Mouse (Mus musculus): ENCODE results near the gene Irgm1. TPM values are rescaled to one million over a fixed set of nuclear protein-coding genes. Genes with fewer than 3 reads are reported as not detected.
A peak's percentile ranks its signal among the peaks of the same experiment; 100 is the strongest.

Irgm1 gene
- total and polyA plus RNA-seq, 3 experiments = 25.7 to 58.1 (median 49.0) TPM

DNA sequence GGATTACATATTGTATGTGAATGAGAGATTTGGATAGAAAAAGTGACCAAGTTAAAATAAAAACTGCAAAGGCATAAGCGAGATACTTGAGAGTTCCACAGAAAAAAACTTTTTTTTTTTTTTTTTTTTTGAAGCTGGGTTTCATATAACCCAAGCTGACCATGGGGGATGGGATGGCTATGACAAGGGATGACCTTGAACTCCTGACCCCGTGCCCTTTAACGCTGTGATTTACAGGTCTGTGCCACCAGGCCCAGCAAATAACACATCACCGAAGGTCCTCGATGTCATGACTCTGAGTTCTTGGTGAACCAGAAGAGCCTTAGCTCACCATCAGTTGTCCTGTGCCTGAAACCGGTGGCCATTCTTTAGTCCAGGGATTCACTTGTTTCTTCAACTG is 35.6 kb downstream of the Irgm1 start (continued):
- TF ChIP-seq ZMIZ1 (IDR thresholded peaks at IDR 0.05; ENCODE audit: low read depth, low read length) (no peak), CHD2 (IDR thresholded peaks at IDR 0.05; ENCODE audit: low read length) (peak; percentile 61; the same call in 1 of the 2 replicates), ZNF384 (IDR thresholded peaks at IDR 0.05; ENCODE audit: low read depth, low read length) (peak; percentile 92)

DNA sequence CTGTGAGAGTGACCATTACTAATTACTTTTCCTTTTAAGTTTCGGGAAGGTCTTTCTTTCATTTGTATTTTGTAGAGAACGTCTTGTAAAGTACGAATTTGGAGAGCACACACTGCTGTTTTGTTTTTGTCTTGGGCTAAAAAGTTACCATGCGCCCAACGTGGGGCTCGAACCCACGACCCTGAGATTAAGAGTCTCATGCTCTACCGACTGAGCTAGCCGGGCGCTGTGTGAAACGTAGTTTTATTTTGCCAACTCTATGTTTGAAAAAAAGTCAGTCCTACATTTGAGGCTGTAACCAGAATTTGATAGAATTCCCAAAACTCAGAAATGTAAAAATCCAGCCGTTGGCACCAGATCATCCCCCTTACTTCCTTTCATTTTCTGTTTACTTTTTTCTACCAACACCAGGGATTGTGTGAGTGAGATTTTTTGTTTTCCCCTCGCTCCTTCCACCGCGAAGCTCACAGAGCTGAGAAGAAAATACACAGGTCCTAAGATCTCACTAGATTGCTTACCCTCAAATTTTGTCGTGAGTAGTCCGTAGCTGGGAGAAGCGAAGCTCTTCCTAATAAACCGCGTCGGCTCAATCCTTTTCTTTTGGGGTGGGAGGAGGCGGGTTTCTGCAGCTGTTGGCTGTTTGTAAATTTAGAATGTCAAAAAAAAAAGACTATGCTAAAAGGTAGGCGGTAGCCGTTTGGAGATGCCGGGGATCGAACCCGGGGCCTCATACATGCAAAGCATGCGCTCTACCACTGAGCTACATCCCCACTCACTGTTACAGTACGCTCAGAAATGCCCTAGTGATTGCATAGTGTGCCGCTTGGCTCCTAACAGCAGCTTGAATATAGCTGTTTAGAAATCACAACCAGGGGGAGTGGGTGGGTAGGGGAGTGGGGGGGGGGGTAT is 37.5 kb downstream of the Irgm1 start:
- no peaks in the 10 kb centered on the region for H3K79me2 ChIP-seq (replicated peaks; ENCODE audit: control insufficient read depth, extremely low read depth, insufficient read depth, poor library complexity, severe bottlenecking)
- peak overlapping the region; percentile 96 for H3K9ac ChIP-seq (ENCODE audit: insufficient read depth, low read depth)
- no peaks in the 10 kb centered on the region for H3K9me3 ChIP-seq (replicated peaks; ENCODE audit: low read length)
- dilution Hi-C loops (cut with MboI; ENCODE audit: extremely low pct_ligation_motif_present, extremely low pct_unique_long_range_greater_than_20kb, low sequenced_read_pairs) (no loop called here), in situ Hi-C loops (cut with MboI; ENCODE audit: low pct_ligation_motif_present, low pct_unique_long_range_greater_than_20kb, low sequenced_read_pairs) (no loop called here)
- H3K36me3 ChIP-seq (replicated peaks in 1 of 2; ENCODE audit: control insufficient read depth in 1 of 2, insufficient read depth in 1 of 2, low read length in 1 of 2) = no peaks in the 10 kb centered on the region
- H3K4me3 ChIP-seq (replicated peaks in 1 of 3; ENCODE audit: low read depth in 2 of 3, low read length in 2 of 3, poor library complexity in 1 of 3) = peak overlapping the region; percentile 51 to 73 (median 69)
- peak; percentile 92 for DNase-seq (ENCODE audit: extremely low read depth)
- H3K4me1 ChIP-seq (ENCODE audit: control insufficient read depth in 1 of 2, insufficient read depth in 2 of 2) = peaks cover 13 to 40% of the 10 kb centered on the region in 2 experiments; a peak in 3 of 4 replicates
- peak overlapping the region; percentile 58 for H3K4me2 ChIP-seq (ENCODE audit: insufficient read depth, low read depth, poor library complexity, severe bottlenecking)
- H3K27ac ChIP-seq (ENCODE audit: insufficient read depth, low read depth) = peak overlapping the region; percentile 68
- H3K27me3 ChIP-seq (replicated peaks) = peaks cover 9% of the 10 kb centered on the region
- no peak for TF ChIP-seq JUND (conservative IDR thresholded peaks at IDR 0.05; ENCODE audit: low read depth, low read length)
- peak; percentile 89 for TF ChIP-seq E2F4 (IDR thresholded peaks at IDR 0.05; ENCODE audit: insufficient replicate concordance, low read depth, low read length)
- 0 out of 2 replicates have a peak, but pooled peaks have one; percentile 53 for TF ChIP-seq IRF4 (IDR thresholded peaks at IDR 0.05; ENCODE audit: low read depth, low read length)
- no peak for TF ChIP-seq USF2 (conservative IDR thresholded peaks at IDR 0.05; ENCODE audit: low read depth, low read length)
- TF ChIP-seq MYC (IDR thresholded peaks at IDR 0.05; ENCODE audit: low read depth, low read length) = 0 out of 2 replicates have a peak, but pooled peaks have one; percentile 42
- peak; percentile 99 for TF ChIP-seq TBP (conservative IDR thresholded peaks at IDR 0.05; ENCODE audit: low read depth, low read length)
- TF ChIP-seq MAZ (IDR thresholded peaks at IDR 0.05; ENCODE audit: low read depth, low read length) = 0 out of 2 replicates have a peak, but pooled peaks have one; percentile 17
- TF ChIP-seq BHLHE40 (IDR thresholded peaks at IDR 0.05; ENCODE audit: low read depth, low read length) = no peak
- TF ChIP-seq KAT2A (IDR thresholded peaks at IDR 0.05; ENCODE audit: insufficient replicate concordance, low read length) = peak; percentile 88; the same call in 1 of the 2 replicates
- no peak for TF ChIP-seq ETS1 (conservative IDR thresholded peaks at IDR 0.05; ENCODE audit: low read depth, low read length)
- TF ChIP-seq USF1 (IDR thresholded peaks at IDR 0.05; ENCODE audit: low read depth, low read length) = no peak
- peak; percentile 77 for TF ChIP-seq NRF1 (IDR thresholded peaks at IDR 0.05; ENCODE audit: low read depth, low read length)
- TF ChIP-seq ZNF384 (IDR thresholded peaks at IDR 0.05; ENCODE audit: low read depth, low read length) = peak; percentile 84
- TF ChIP-seq CTCF (conservative IDR thresholded peaks at IDR 0.05 in 1 of 2, IDR thresholded peaks at IDR 0.05 in 1 of 2; ENCODE audit: low read depth in 2 of 2, low read length in 2 of 2) = no peak
- TF ChIP-seq GABPA (IDR thresholded peaks at IDR 0.05; ENCODE audit: insufficient replicate concordance, low read depth, low read length) = no peak
- TF ChIP-seq SIN3A (IDR thresholded peaks at IDR 0.05; ENCODE audit: low read length) = no peak; the same call in 1 of the 2 replicates
- no peak for TF ChIP-seq ZC3H11A (IDR thresholded peaks at IDR 0.05; ENCODE audit: low read depth, low read length)
- TF ChIP-seq UBTF (IDR thresholded peaks at IDR 0.05; ENCODE audit: low read depth, low read length) = 0 out of 2 replicates have a peak, but pooled peaks have one; percentile 22
- TF ChIP-seq RCOR1 (conservative IDR thresholded peaks at IDR 0.05; ENCODE audit: low read depth, low read length) = no peak
- no peak for TF ChIP-seq SMC3 (IDR thresholded peaks at IDR 0.05; ENCODE audit: low read depth, low read length)
- no peak for TF ChIP-seq ZMIZ1 (IDR thresholded peaks at IDR 0.05; ENCODE audit: low read depth, low read length)
- TF ChIP-seq EP300 (IDR thresholded peaks at IDR 0.05; ENCODE audit: low read length) = no peak
- TF ChIP-seq ELF1 (IDR thresholded peaks at IDR 0.05; ENCODE audit: low read depth, low read length) = peak; percentile 98
- no peak for TF ChIP-seq PAX5 (IDR thresholded peaks at IDR 0.05; ENCODE audit: low read length)
- no peak for TF ChIP-seq CHD1 (IDR thresholded peaks at IDR 0.05; ENCODE audit: low read depth, low read length)
- peak; percentile 83 for TF ChIP-seq MEF2A (IDR thresholded peaks at IDR 0.05; ENCODE audit: borderline replicate concordance, low read depth, low read length)
- no peak for TF ChIP-seq ZKSCAN1 (IDR thresholded peaks at IDR 0.05; ENCODE audit: borderline replicate concordance, low read depth, low read length)
- TF ChIP-seq POLR2AphosphoS2 (IDR thresholded peaks at IDR 0.05; ENCODE audit: low read depth, low read length) = no peak
- no peak; the same call in 1 of the 2 replicates for TF ChIP-seq MXI1 (IDR thresholded peaks at IDR 0.05; ENCODE audit: low read depth, low read length)
- no peak for TF ChIP-seq JUN (IDR thresholded peaks at IDR 0.05; ENCODE audit: insufficient read depth, low read depth, low read length)
- TF ChIP-seq TCF12 (IDR thresholded peaks at IDR 0.05; ENCODE audit: low read depth, low read length) = no peak
- TF ChIP-seq MAFK (IDR thresholded peaks at IDR 0.05; ENCODE audit: insufficient replicate concordance, low read length) = peak; percentile 98
- no peak for TF ChIP-seq RAD21 (IDR thresholded peaks at IDR 0.05; ENCODE audit: low read depth, low read length)
- no peak for TF ChIP-seq MAX (IDR thresholded peaks at IDR 0.05; ENCODE audit: low read length)

Measured in CH12.LX (cell line).